Mouse (Mus musculus) midbrain, embryonic 15.5 days (tissue): ENCODE data around the gene Lrtm2. TPM values are rescaled to one million over a fixed set of nuclear protein-coding genes. Genes with fewer than 3 reads are reported as not detected.

Experiments used
- ATAC-seq: fragments of 200-750 bp; cut with Nextera tagmentation; replicated peaks from 2 replicates; pipeline ENCODE4 v1.8.0; 2017; ENCODE audit warnings: moderate TSS enrichment
- H3K27ac ChIP-seq: fragments of 300-500 bp; sonication (generic); 2 replicates; pipeline ENCODE4 v1.5.1; 2015; ENCODE audit warnings: mild to moderate bottlenecking, inconsistent platforms
- H3K27me3 ChIP-seq: fragments of 300-500 bp; sonication (generic); replicated peaks from 2 replicates; pipeline ENCODE4 v1.6.1; 2015; ENCODE audit warnings: inconsistent platforms
- H3K36me3 ChIP-seq: fragments of 300-500 bp; sonication (generic); replicated peaks from 2 replicates; pipeline ENCODE4 v1.6.1; 2015; ENCODE audit warnings: inconsistent platforms
- H3K4me1 ChIP-seq: fragments of 300-500 bp; sonication (generic); 2 replicates; pipeline ENCODE4 v1.6.1; 2015; ENCODE audit warnings: inconsistent platforms
- H3K4me2 ChIP-seq: fragments of 300-500 bp; sonication (generic); 2 replicates; pipeline ENCODE4 v1.6.1; 2015; ENCODE audit warnings: inconsistent platforms, mild to moderate bottlenecking, moderate library complexity
- H3K4me3 ChIP-seq: fragments of 300-500 bp; sonication (generic); 2 replicates; pipeline ENCODE4 v1.5.1; 2015; ENCODE audit warnings: mild to moderate bottlenecking, inconsistent platforms
- H3K9ac ChIP-seq: fragments of 300-500 bp; sonication (generic); 2 replicates; pipeline ENCODE4 v1.6.1; 2015; ENCODE audit warnings: mild to moderate bottlenecking, inconsistent platforms
- H3K9me3 ChIP-seq: fragments of 300-500 bp; sonication (generic); 2 replicates; pipeline ENCODE4 v1.6.1; 2016; ENCODE audit warnings: inconsistent platforms
- WGBS: fragments of 180-500 bp; shearing (Covaris S2); methylation state at CpG from one replicate; pipeline ENCODE4 v1.1.7; 2015; ENCODE audit warnings: mixed read lengths; 5-methylcytosine and 5-hydroxymethylcytosine counted together
- polyA plus RNA-seq: library from polyadenylated mRNA; unstranded; fragments of >200 nt; fragmentation: Nextera tagmentation; extraction: Ambion mirVana; gene quantifications from 2 replicates; pipeline ENCODE4 v1.2.1, GENCODE M21; 2015

The Lrtm2 gene
- polyA plus RNA-seq, 1 experiment from 2014 or later, result 12.7 TPM

GRCm38 (mm10) chr6:119329936-119330335 is 630 bp downstream of the Lrtm2 start:
- no peaks in the 10 kb centered on the region for H3K27me3 ChIP-seq
- H3K27ac ChIP-seq, result peak overlapping the region; percentile 78
- ATAC-seq, result peak; percentile 29; the same call in 1 of the 2 replicates
- 7% methylated on average over 6 of the region's 6 CpGs for WGBS
- peak overlapping the region; percentile 69 for H3K9ac ChIP-seq
- peak overlapping the region; percentile 74 for H3K4me3 ChIP-seq
- peak overlapping the region; percentile 87 for H3K4me2 ChIP-seq
- H3K9me3 ChIP-seq, result no peaks in the 10 kb centered on the region
- no peaks in the 10 kb centered on the region for H3K36me3 ChIP-seq
- H3K4me1 ChIP-seq, result peaks cover 50% of the 10 kb centered on the region

- peak; percentile 84 for ATAC-seq
- Histone ChIP-seq H3K36me3 (no peaks in the 10 kb centered on the region), H3K9me3 (no peaks in the 10 kb centered on the region), H3K4me2 (peak overlapping the region; percentile 87), H3K4me3 (peak overlapping the region; percentile 74), H3K4me1 (peaks cover 50% of the 10 kb centered on the region), H3K27me3 (no peaks in the 10 kb centered on the region), H3K9ac (peak overlapping the region; percentile 69), H3K27ac (peak overlapping the region; percentile 78)
- 2% methylated on average over 8 of the region's 8 CpGs for WGBS
Observed at GRCm38 (mm10) chr6:119329215-119329714, 1.3 kb downstream of the Lrtm2 start.

GRCm38 (mm10) chr6:119328521-119329115 is 1.9 kb downstream of the Lrtm2 start:
- Histone ChIP-seq H3K36me3 (no peaks in the 10 kb centered on the region), H3K9me3 (no peaks in the 10 kb centered on the region), H3K4me2 (peak overlapping the region; percentile 87), H3K4me1 (peaks cover 50% of the 10 kb centered on the region), H3K4me3 (peak overlapping the region; percentile 74), H3K27ac (peak overlapping the region; percentile 78), H3K27me3 (no peaks in the 10 kb centered on the region), H3K9ac (peak overlapping the region; percentile 69)
- WGBS, result 10% methylated on average over 11 of the region's 11 CpGs
- no peak; the same call in 1 of the 2 replicates for ATAC-seq

GRCm38 (mm10) chr6:119326541-119326940 is 4.0 kb downstream of the Lrtm2 start:
- H3K4me2 ChIP-seq, result no peak overlapping the region
- peaks cover 46% of the 10 kb centered on the region for H3K4me1 ChIP-seq
- no peak overlapping the region for H3K9ac ChIP-seq
- ATAC-seq, result no peak
- H3K36me3 ChIP-seq, result no peaks in the 10 kb centered on the region
- H3K9me3 ChIP-seq, result no peaks in the 10 kb centered on the region
- H3K27me3 ChIP-seq, result no peaks in the 10 kb centered on the region
- WGBS, result 51% methylated on average over 7 of the region's 7 CpGs
- no peak overlapping the region for H3K27ac ChIP-seq
- no peak overlapping the region for H3K4me3 ChIP-seq

GRCm38 (mm10) chr6:119325978-119326377 is 4.6 kb downstream of the Lrtm2 start:
- Histone ChIP-seq H3K27ac (no peak overlapping the region), H3K4me3 (no peak overlapping the region), H3K4me2 (no peak overlapping the region), H3K4me1 (peaks cover 40% of the 10 kb centered on the region), H3K36me3 (no peaks in the 10 kb centered on the region), H3K9ac (no peak overlapping the region), H3K9me3 (no peaks in the 10 kb centered on the region), H3K27me3 (no peaks in the 10 kb centered on the region)
- ATAC-seq, result no peak
- WGBS, result 75% methylated on average over 6 of the region's 6 CpGs

- no peaks in the 10 kb centered on the region for H3K27me3 ChIP-seq
- peaks cover 29% of the 10 kb centered on the region for H3K4me1 ChIP-seq
- H3K4me3 ChIP-seq, result no peak overlapping the region
- H3K4me2 ChIP-seq, result no peak overlapping the region
- no peak overlapping the region for H3K9ac ChIP-seq
- H3K9me3 ChIP-seq, result no peaks in the 10 kb centered on the region
- H3K27ac ChIP-seq, result no peak overlapping the region
- ATAC-seq, result no peak
- WGBS, result 46% methylated on average over 10 of the region's 10 CpGs
- H3K36me3 ChIP-seq, result no peaks in the 10 kb centered on the region
Observed at GRCm38 (mm10) chr6:119324776-119325175, 5.8 kb downstream of the Lrtm2 start.

- ATAC-seq, result no peak; the same call in 1 of the 2 replicates
- H3K4me1 ChIP-seq, result 0 out of 2 replicates have a peak, but pooled peaks cover 5% of the 10 kb centered on the region
- H3K4me3 ChIP-seq, result no peak overlapping the region
- H3K27me3 ChIP-seq, result no peaks in the 10 kb centered on the region
- H3K36me3 ChIP-seq, result no peaks in the 10 kb centered on the region
- 83% methylated on average over 7 of the region's 7 CpGs for WGBS
- no peak overlapping the region for H3K9ac ChIP-seq
- no peak overlapping the region for H3K27ac ChIP-seq
- H3K4me2 ChIP-seq, result no peak overlapping the region
- H3K9me3 ChIP-seq, result no peaks in the 10 kb centered on the region
Observed at GRCm38 (mm10) chr6:119321752-119322151, 8.8 kb downstream of the Lrtm2 start.

- no peak overlapping the region for H3K4me2 ChIP-seq
- 0 out of 2 replicates have a peak, but pooled peaks cover 2% of the 10 kb centered on the region for H3K4me1 ChIP-seq
- H3K27ac ChIP-seq, result no peak overlapping the region
- H3K9me3 ChIP-seq, result no peaks in the 10 kb centered on the region
- H3K4me3 ChIP-seq, result no peak overlapping the region
- H3K36me3 ChIP-seq, result no peaks in the 10 kb centered on the region
- H3K27me3 ChIP-seq, result no peaks in the 10 kb centered on the region
- ATAC-seq, result no peak
- no peak overlapping the region for H3K9ac ChIP-seq
- WGBS, result 49% methylated on average over 16 of the region's 16 CpGs
Observed at GRCm38 (mm10) chr6:119320481-119320880, 10.1 kb downstream of the Lrtm2 start.

GRCm38 (mm10) chr6:119319358-119319757 is 11.2 kb downstream of the Lrtm2 start:
- H3K9ac ChIP-seq, result no peak overlapping the region
- WGBS, result 84% methylated on average over 2 of the region's 2 CpGs
- no peaks in the 10 kb centered on the region for H3K27me3 ChIP-seq
- peaks cover 11% of the 10 kb centered on the region for H3K4me1 ChIP-seq
- H3K4me2 ChIP-seq, result no peak overlapping the region
- no peak overlapping the region for H3K27ac ChIP-seq
- H3K36me3 ChIP-seq, result no peaks in the 10 kb centered on the region
- no peaks in the 10 kb centered on the region for H3K9me3 ChIP-seq
- H3K4me3 ChIP-seq, result no peak overlapping the region
- no peak for ATAC-seq

- ATAC-seq, result peak; percentile 46
- Histone ChIP-seq H3K27ac (no peak overlapping the region), H3K4me3 (no peak overlapping the region)
Observed at GRCm38 (mm10) chr6:119318732-119319131, 11.8 kb downstream of the Lrtm2 start.

GRCm38 (mm10) chr6:119314751-119315476 is 15.7 kb downstream of the Lrtm2 start:
- Histone ChIP-seq H3K4me3 (no peak overlapping the region), H3K4me1 (peaks cover 26% of the 10 kb centered on the region), H3K4me2 (no peak overlapping the region), H3K36me3 (no peaks in the 10 kb centered on the region), H3K27ac (peak overlapping the region; percentile 64; the same call in 1 of the 2 replicates), H3K9me3 (no peaks in the 10 kb centered on the region), H3K9ac (no peak overlapping the region), H3K27me3 (no peaks in the 10 kb centered on the region)
- ATAC-seq, result no peak
- WGBS, result 70% methylated on average over 7 of the region's 7 CpGs

More at GRCm38 (mm10) chr6:119318732-119319131, 11.8 kb downstream of the Lrtm2 start:
- no peak overlapping the region for H3K9ac ChIP-seq
- H3K9me3 ChIP-seq, result no peaks in the 10 kb centered on the region
- H3K4me2 ChIP-seq, result no peak overlapping the region
- WGBS, result 46% methylated on average over 9 of the region's 9 CpGs
- no peaks in the 10 kb centered on the region for H3K36me3 ChIP-seq
- peaks cover 17% of the 10 kb centered on the region for H3K4me1 ChIP-seq
- no peaks in the 10 kb centered on the region for H3K27me3 ChIP-seq

- no peak overlapping the region for H3K4me3 ChIP-seq
- no peak overlapping the region for H3K4me2 ChIP-seq
- H3K9me3 ChIP-seq, result no peaks in the 10 kb centered on the region
- no peaks in the 10 kb centered on the region for H3K36me3 ChIP-seq
- WGBS, result 41% methylated on average over 14 of the region's 14 CpGs
- H3K27me3 ChIP-seq, result no peaks in the 10 kb centered on the region
- H3K4me1 ChIP-seq, result peaks cover 26% of the 10 kb centered on the region
- peak overlapping the region; percentile 64 for H3K27ac ChIP-seq
- peak; percentile 92 for ATAC-seq
- no peak overlapping the region; the same call in 1 of the 2 replicates for H3K9ac ChIP-seq
Observed at GRCm38 (mm10) chr6:119313588-119314375, 16.8 kb downstream of the Lrtm2 start.
